Mouse (Mus musculus) megakaryocyte progenitor cell, adult 5-6 weeks (primary cell): ENCODE measurements around the gene Lrrc4. TPM values are rescaled to one million over a fixed set of nuclear protein-coding genes. Genes with fewer than 3 reads are reported as not detected.

Source experiments
- ATAC-seq: replicated peaks from 2 replicates; pipeline ENCODE4 v1.8.0; 2016; ENCODE audit warnings: mild to moderate bottlenecking, moderate TSS enrichment, inconsistent platforms; ENCODE audit not compliant: poor library complexity
- total RNA-seq, 2 experiments: library from RNA; stranded (forward) in 1 of 2; stranded (reverse) in 1 of 2; fragments of 157-497, 149-512 nt in 1 of 2; fragments of 200-1000 nt in 1 of 2; gene quantifications; 2 replicates each; pipeline versions ENCODE4 v1.2.3 to v1.2.4; 2015 to 2017

The Lrrc4 gene
- total RNA-seq, 2 experiments from 2014 or later: not detected

GRCm38 (mm10) chr6:28783082-28783647 is 48.4 kb downstream of the Lrrc4 start:
- no peak for ATAC-seq

GRCm38 (mm10) chr6:28781696-28782095 is 49.9 kb downstream of the Lrrc4 start:
- no peak for ATAC-seq

- no peak for ATAC-seq
Measured at GRCm38 (mm10) chr6:28771331-28771730, 60.2 kb downstream of the Lrrc4 start.

GRCm38 (mm10) chr6:28767891-28768481 is 63.6 kb downstream of the Lrrc4 start:
- ATAC-seq: no peak

GRCm38 (mm10) chr6:28766622-28767021 is 64.9 kb downstream of the Lrrc4 start:
- ATAC-seq: peak; percentile 54

GRCm38 (mm10) chr6:28762132-28762775 is 69.3 kb downstream of the Lrrc4 start:
- no peak for ATAC-seq

- no peak for ATAC-seq
Measured at GRCm38 (mm10) chr6:28761728-28762127, 69.8 kb downstream of the Lrrc4 start.

GRCm38 (mm10) chr6:28758293-28758692 is 73.3 kb downstream of the Lrrc4 start:
- no peak for ATAC-seq

GRCm38 (mm10) chr6:28756306-28757018 is 75.1 kb downstream of the Lrrc4 start:
- no peak for ATAC-seq

GRCm38 (mm10) chr6:28754127-28754898 is 77.2 kb downstream of the Lrrc4 start:
- peak; percentile 39 for ATAC-seq

- ATAC-seq: no peak
Measured at GRCm38 (mm10) chr6:28753681-28754080, 77.9 kb downstream of the Lrrc4 start.

GRCm38 (mm10) chr6:28753217-28753616 is 78.3 kb downstream of the Lrrc4 start:
- ATAC-seq: no peak

- ATAC-seq: no peak
Measured at GRCm38 (mm10) chr6:28751186-28751585, 80.4 kb downstream of the Lrrc4 start.

GRCm38 (mm10) chr6:28749224-28749623 is 82.3 kb downstream of the Lrrc4 start:
- ATAC-seq: no peak

GRCm38 (mm10) chr6:28747931-28748670 is 83.4 kb downstream of the Lrrc4 start:
- no peak for ATAC-seq

- no peak for ATAC-seq
Measured at GRCm38 (mm10) chr6:28747025-28747424, 84.5 kb downstream of the Lrrc4 start.

- ATAC-seq: no peak
Measured at GRCm38 (mm10) chr6:28745864-28746263, 85.7 kb downstream of the Lrrc4 start.

GRCm38 (mm10) chr6:28743586-28743985 is 88.0 kb downstream of the Lrrc4 start:
- no peak for ATAC-seq

GRCm38 (mm10) chr6:28737601-28738000 is 93.9 kb downstream of the Lrrc4 start:
- ATAC-seq: no peak

- ATAC-seq: no peak
Measured at GRCm38 (mm10) chr6:28736665-28737064, 94.9 kb downstream of the Lrrc4 start.
